Mouse (Mus musculus) midbrain, embryonic 11.5 days (tissue): ENCODE measurements around the gene Lnx2. TPM values are rescaled to one million over a fixed set of nuclear protein-coding genes. Genes with fewer than 3 reads are reported as not detected.
A peak's percentile ranks its signal among the peaks of the same experiment; 100 is the strongest.

ENCODE experiments used
- ATAC-seq: fragments of 200-750 bp; cut with Nextera tagmentation; 2 replicates; pipeline ENCODE4 v1.8.0; 2017; ENCODE audit warnings: moderate TSS enrichment, moderate library complexity; ENCODE audit not compliant: low FRiP score
- DNase-seq: peaks from one replicate; pipeline ENCODE4 v3.0.0; 2015; ENCODE audit warnings: low spot score; ENCODE audit errors: missing footprints
- H3K27ac ChIP-seq: fragments of 300-500 bp; sonication (generic); 2 replicates; pipeline ENCODE4 v1.5.1; 2014; ENCODE audit warnings: low read depth, low read length
- H3K27me3 ChIP-seq: fragments of 300-500 bp; sonication (generic); 2 replicates; pipeline ENCODE4 v1.6.1; 2014; ENCODE audit warnings: mild to moderate bottlenecking, low read length, moderate library complexity, mixed read lengths; ENCODE audit not compliant: control insufficient read depth, insufficient read depth
- H3K36me3 ChIP-seq: fragments of 300-500 bp; sonication (generic); 2 replicates; pipeline ENCODE4 v1.6.1; 2014; ENCODE audit warnings: mild to moderate bottlenecking, low read length, moderate library complexity, mixed read lengths; ENCODE audit not compliant: control insufficient read depth, insufficient read depth
- H3K4me1 ChIP-seq: fragments of 300-500 bp; sonication (generic); 2 replicates; pipeline ENCODE4 v1.6.1; 2014; ENCODE audit warnings: low read length; ENCODE audit not compliant: control insufficient read depth, insufficient read depth
- H3K4me2 ChIP-seq: fragments of 300-500 bp; sonication (generic); 2 replicates; pipeline ENCODE4 v1.6.1; 2014; ENCODE audit warnings: mild to moderate bottlenecking, moderate library complexity
- H3K4me3 ChIP-seq: fragments of 300-500 bp; sonication (generic); 2 replicates; pipeline ENCODE4 v1.5.1; 2014; ENCODE audit warnings: low read depth, low read length
- H3K9ac ChIP-seq: fragments of 300-500 bp; sonication (generic); 2 replicates; pipeline ENCODE4 v1.6.1; 2014; ENCODE audit warnings: low read length
- H3K9me3 ChIP-seq: fragments of 300-500 bp; sonication (generic); 2 replicates; pipeline ENCODE4 v1.6.1; 2016; ENCODE audit warnings: low read length; ENCODE audit not compliant: control insufficient read depth
- WGBS: fragments of 180-500 bp; shearing (Covaris S2); extraction: QIAGEN DNeasy Blood & Tissue Kit; methylation state at CpG from one replicate; pipeline ENCODE4 v1.1.7; 2014; 5-methylcytosine and 5-hydroxymethylcytosine counted together
- polyA plus RNA-seq: library from polyadenylated mRNA; unstranded; fragments of >200 nt; fragmentation: Nextera tagmentation; extraction: Ambion mirVana; gene quantifications from 2 replicates; pipeline ENCODE4 v1.2.1, GENCODE M21; 2014

Lnx2 gene
- polyA plus RNA-seq, 1 experiment from 2014 or later: 8.1 TPM

DNA sequence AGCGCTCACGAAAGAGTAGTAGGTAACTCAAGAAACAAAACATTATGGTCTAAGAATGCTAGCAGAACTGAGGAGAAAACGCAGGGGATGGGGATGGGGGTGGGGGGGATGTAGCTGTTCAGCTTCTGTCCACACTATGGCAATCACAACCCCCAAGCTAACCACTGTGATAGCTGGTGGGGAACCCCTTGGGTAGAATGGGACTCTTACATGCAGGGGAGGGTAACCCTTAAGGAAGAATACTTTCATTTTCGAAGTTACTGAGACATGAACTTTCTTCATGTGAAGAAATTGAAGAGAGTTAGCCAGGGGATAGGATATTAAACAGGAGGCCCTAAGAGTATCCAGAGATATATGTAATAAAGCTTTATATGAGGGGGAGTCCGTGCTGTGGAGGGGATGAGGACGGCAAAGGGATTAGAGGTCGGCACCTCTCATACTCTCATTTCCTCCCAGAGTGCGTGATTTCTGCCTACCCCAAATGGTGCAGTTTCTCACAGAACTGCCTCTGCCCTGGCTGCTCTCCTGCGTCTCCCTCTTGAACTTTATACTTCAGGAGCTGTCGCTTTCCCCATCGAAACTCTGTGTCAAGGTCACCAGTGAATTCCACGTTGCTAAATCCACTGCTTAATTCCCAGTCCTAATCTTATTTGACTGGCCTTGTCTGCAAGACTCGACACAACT lies 25.4 kb downstream of the Lnx2 start:
- no peak overlapping the region for H3K4me3 ChIP-seq
- 64% methylated on average over 13 of the region's 13 CpGs for WGBS
- H3K9me3 ChIP-seq: no peaks in the 10 kb centered on the region
- no peak overlapping the region for H3K4me2 ChIP-seq
- peaks cover 2% of the 10 kb centered on the region; the same call in 1 of the 2 replicates for H3K4me1 ChIP-seq
- DNase-seq (peak; percentile 80), ATAC-seq (no peak)
- H3K27ac ChIP-seq: no peak overlapping the region
- H3K9ac ChIP-seq: no peak overlapping the region
- no peaks in the 10 kb centered on the region for H3K36me3 ChIP-seq
- no peaks in the 10 kb centered on the region for H3K27me3 ChIP-seq

DNA sequence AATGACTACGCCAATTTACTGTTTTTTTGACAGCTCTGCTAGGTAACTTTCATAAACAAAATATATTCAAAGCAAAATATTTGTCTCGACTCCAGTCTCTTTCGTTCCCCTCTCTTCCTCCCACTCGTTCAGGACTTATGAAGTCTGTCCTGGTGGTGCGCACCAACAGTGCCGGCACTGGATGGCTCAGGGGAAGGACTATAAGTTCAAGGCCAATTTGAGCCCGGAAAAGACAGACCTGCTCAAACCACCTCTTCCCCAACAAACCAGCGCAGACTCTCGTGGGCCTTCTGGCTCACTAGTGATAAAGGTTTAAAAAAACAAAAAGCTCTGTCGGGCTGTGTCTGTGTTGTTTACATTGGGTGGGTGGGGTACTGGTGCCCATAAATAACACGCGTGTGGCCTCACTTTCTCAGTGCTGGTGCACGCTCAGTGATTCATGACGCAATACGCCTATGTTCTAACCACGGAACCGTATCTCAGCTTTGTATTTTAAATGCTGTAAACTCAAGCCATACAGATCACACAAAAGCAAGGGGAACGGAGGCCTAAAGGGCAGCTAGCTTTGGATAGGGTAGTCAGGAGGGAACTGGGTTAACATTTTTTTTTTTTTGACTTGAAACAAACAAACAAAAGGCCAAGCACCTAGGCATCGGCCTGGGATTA lies 26.7 kb downstream of the Lnx2 start:
- Histone ChIP-seq H3K27me3 (no peaks in the 10 kb centered on the region), H3K36me3 (no peaks in the 10 kb centered on the region), H3K9ac (no peak overlapping the region), H3K4me2 (no peak overlapping the region), H3K4me3 (no peak overlapping the region), H3K27ac (no peak overlapping the region), H3K9me3 (no peaks in the 10 kb centered on the region), H3K4me1 (peaks cover 2% of the 10 kb centered on the region; the same call in 1 of the 2 replicates)
- ATAC-seq: no peak
- 88% methylated on average over 19 of the region's 19 CpGs for WGBS
- no peak for DNase-seq

GRCm38 (mm10) chr5:147045929-147046328 lies 30.5 kb downstream of the Lnx2 start:
- ATAC-seq: no peak
- H3K9ac ChIP-seq: no peak overlapping the region
- WGBS: 77% methylated on average over 11 of the region's 11 CpGs
- no peaks in the 10 kb centered on the region for H3K9me3 ChIP-seq
- H3K4me3 ChIP-seq: no peak overlapping the region
- no peak overlapping the region for H3K27ac ChIP-seq
- no peak overlapping the region for H3K4me2 ChIP-seq
- no peaks in the 10 kb centered on the region for H3K27me3 ChIP-seq
- no peak for DNase-seq
- no peaks in the 10 kb centered on the region for H3K36me3 ChIP-seq
- H3K4me1 ChIP-seq: no peaks in the 10 kb centered on the region

GRCm38 (mm10) chr5:147045311-147045710 lies 31.1 kb downstream of the Lnx2 start:
- Histone ChIP-seq H3K4me2 (no peak overlapping the region), H3K36me3 (no peaks in the 10 kb centered on the region), H3K4me3 (no peak overlapping the region), H3K27me3 (no peaks in the 10 kb centered on the region), H3K9ac (no peak overlapping the region), H3K4me1 (no peaks in the 10 kb centered on the region), H3K27ac (no peak overlapping the region), H3K9me3 (no peaks in the 10 kb centered on the region)
- peak; percentile 14 for DNase-seq
- no peak for ATAC-seq
- 83% methylated on average over 10 of the region's 11 CpGs for WGBS

DNA sequence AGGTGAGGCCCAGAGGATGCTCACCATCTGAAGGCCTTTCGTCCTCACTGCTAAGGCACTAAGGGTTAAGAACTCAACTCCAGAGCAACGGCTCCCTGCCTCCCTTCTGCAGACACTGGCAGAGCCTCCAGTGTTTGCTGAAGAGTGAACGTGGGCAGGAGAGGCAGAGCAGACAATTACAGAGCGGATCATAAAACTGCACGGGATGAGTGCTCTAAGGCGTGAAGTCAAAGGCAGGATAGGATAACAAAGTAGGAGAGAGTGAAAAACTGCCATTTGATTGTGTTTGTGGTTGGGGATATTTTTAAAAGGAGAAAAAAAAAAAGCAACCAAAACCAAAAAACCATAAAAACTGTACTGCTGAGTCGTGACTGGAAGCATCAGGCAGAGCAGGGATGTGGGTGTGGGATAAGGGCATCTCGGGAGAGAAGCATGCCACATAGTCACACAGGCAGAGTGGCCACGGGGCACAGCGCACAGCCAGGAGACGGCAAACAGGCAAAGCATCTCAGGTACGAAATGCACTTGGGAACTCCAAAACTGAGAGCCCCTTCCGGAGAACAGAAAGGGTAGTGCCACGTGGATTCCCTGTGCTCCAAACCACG lies 33.0 kb downstream of the Lnx2 start:
- no peaks in the 10 kb centered on the region for H3K4me1 ChIP-seq
- ATAC-seq: no peak
- H3K4me2 ChIP-seq: no peak overlapping the region
- no peaks in the 10 kb centered on the region for H3K9me3 ChIP-seq
- DNase-seq: peak; percentile 57
- H3K27ac ChIP-seq: no peak overlapping the region
- no peaks in the 10 kb centered on the region for H3K36me3 ChIP-seq
- H3K9ac ChIP-seq: no peak overlapping the region
- 71% methylated on average over 15 of the region's 15 CpGs for WGBS
- no peaks in the 10 kb centered on the region for H3K27me3 ChIP-seq
- no peak overlapping the region for H3K4me3 ChIP-seq

- Histone ChIP-seq H3K9me3 (no peaks in the 10 kb centered on the region), H3K4me1 (no peaks in the 10 kb centered on the region), H3K4me2 (no peak overlapping the region), H3K9ac (no peak overlapping the region), H3K27ac (no peak overlapping the region), H3K4me3 (no peak overlapping the region), H3K27me3 (no peaks in the 10 kb centered on the region), H3K36me3 (no peaks in the 10 kb centered on the region)
- ATAC-seq (no peak), DNase-seq (no peak)
- 85% methylated on average over 40 of the region's 40 CpGs for WGBS
These were observed 34.1 kb downstream of the Lnx2 start for GRCm38 (mm10) chr5:147041965-147042937.

DNA sequence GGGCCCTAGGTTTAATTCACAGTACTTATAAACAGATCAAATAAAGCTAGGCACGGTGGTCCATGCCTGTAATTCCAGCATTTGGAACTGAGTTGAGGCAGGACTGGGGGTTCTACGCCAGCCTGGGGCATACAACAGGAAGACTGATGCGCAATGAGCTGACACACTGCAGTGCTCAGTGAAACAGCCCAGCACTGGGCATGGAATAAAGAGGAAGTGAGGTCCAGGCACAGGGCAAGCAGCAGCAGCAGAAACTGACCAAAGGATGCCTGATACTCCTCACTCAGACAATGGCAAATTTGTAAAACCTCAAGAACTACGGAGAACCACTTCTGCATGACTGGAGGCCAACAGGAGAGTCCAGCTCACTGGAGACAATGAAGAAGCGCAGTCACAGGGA lies 37.0 kb downstream of the Lnx2 start:
- Histone ChIP-seq H3K4me3 (no peak overlapping the region), H3K9me3 (no peaks in the 10 kb centered on the region), H3K27ac (no peak overlapping the region), H3K27me3 (no peaks in the 10 kb centered on the region), H3K4me1 (no peaks in the 10 kb centered on the region), H3K36me3 (no peaks in the 10 kb centered on the region), H3K9ac (no peak overlapping the region), H3K4me2 (no peak overlapping the region)
- 79% methylated on average over 5 of the region's 5 CpGs for WGBS
- ATAC-seq: no peak
- no peak for DNase-seq

DNA sequence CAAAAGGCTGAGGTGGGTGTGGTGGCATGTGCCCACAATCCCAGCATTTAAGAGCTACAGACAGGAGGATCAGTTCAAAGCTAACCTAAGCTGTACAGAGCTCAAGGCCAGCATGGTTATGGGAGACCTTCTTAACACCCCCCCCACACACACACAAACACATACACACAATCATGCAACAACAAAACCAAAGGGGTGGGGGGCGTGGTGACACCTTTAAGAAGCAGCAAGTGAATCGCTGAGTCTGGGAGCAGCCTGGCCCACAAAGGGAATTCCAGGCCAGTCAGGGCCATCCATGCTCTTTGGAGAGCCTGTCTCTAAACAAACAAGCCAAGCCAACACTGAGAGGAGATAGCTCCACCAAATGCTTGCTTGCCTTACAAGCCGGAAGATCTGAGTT lies 38.8 kb downstream of the Lnx2 start:
- DNase-seq (no peak), ATAC-seq (no peak)
- Histone ChIP-seq H3K4me2 (no peak overlapping the region), H3K4me3 (no peak overlapping the region), H3K4me1 (no peaks in the 10 kb centered on the region), H3K27me3 (no peaks in the 10 kb centered on the region), H3K27ac (no peak overlapping the region), H3K9me3 (no peaks in the 10 kb centered on the region), H3K36me3 (no peaks in the 10 kb centered on the region), H3K9ac (no peak overlapping the region)
- 74% methylated on average over 3 of the region's 3 CpGs for WGBS
